Mouse (Mus musculus) ES-E14 (cell line): ENCODE data around the gene Cpxm1.

ENCODE experiments used
- CHD2 ChIP-seq: IDR thresholded peaks from 2 replicates; pipeline ENCODE4 v1.6.1; 2014; ENCODE audit warnings: mild to moderate bottlenecking, low read depth, low read length, inconsistent platforms
- HCFC1 ChIP-seq: IDR thresholded peaks from 2 replicates; pipeline ENCODE4 v1.6.1; 2012; ENCODE audit warnings: low read length, inconsistent platforms, borderline replicate concordance; ENCODE audit not compliant: insufficient read depth
- ZC3H11A ChIP-seq: IDR thresholded peaks from 2 replicates; pipeline ENCODE4 v1.6.1; 2012; ENCODE audit warnings: low read depth, mild to moderate bottlenecking, inconsistent platforms, low read length, borderline replicate concordance
- ZNF384 ChIP-seq: IDR thresholded peaks from 2 replicates; pipeline ENCODE4 v1.6.1; 2012; ENCODE audit warnings: low read depth, low read length, inconsistent platforms

DNA sequence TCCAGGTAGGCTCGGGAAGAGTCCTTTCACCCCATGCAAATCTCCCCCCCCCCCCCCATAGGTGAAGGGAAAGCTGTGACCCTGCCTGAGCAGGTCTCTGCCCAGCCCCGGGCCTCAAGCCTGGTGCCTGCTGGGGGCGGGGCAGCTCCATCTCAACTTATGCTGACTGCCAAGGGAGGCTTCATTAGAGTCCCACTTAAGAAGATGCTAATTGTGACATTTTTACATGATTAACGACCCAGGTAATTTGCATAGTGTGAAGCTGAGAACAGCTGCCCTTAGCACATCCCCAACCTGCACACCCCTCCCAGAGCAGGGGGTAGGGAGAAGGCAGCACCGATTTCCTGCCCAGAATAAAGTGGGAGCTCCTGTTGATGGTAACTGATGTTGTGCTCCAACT, 38.5 kb downstream of the Cpxm1 start:
- no peak for TF ChIP-seq HCFC1
- no peak for TF ChIP-seq ZC3H11A
- TF ChIP-seq CHD2: no peak
- no peak for TF ChIP-seq ZNF384
